Mouse (Mus musculus) forebrain, embryonic 11.5 days (tissue): ENCODE data around the gene Ppp1r1c. TPM values are rescaled to one million over a fixed set of nuclear protein-coding genes. Genes with fewer than 3 reads are reported as not detected.

Source experiments
- ATAC-seq: fragments of 200-750 bp; cut with Nextera tagmentation; replicated peaks from 2 replicates; pipeline ENCODE4 v1.8.0; 2017; ENCODE audit warnings: moderate TSS enrichment; ENCODE audit not compliant: low FRiP score
- DNase-seq: peaks from one replicate; pipeline ENCODE4 v3.0.0-alpha.2; 2017; ENCODE audit warnings: low spot score
- H3K27ac ChIP-seq: fragments of 300-500 bp; sonication (generic); 2 replicates; pipeline ENCODE4 v1.5.1; 2014; ENCODE audit warnings: low read depth, low read length
- H3K27me3 ChIP-seq: fragments of 300-500 bp; sonication (generic); 2 replicates; pipeline ENCODE4 v1.6.1; 2014; ENCODE audit warnings: mild to moderate bottlenecking, low read length, mixed read lengths; ENCODE audit not compliant: control insufficient read depth, insufficient read depth
- H3K36me3 ChIP-seq: fragments of 300-500 bp; sonication (generic); 2 replicates; pipeline ENCODE4 v1.6.1; 2014; ENCODE audit warnings: mild to moderate bottlenecking, low read length, moderate library complexity, mixed read lengths; ENCODE audit not compliant: control insufficient read depth, insufficient read depth
- H3K4me1 ChIP-seq: fragments of 300-500 bp; sonication (generic); replicated peaks from 2 replicates; pipeline ENCODE4 v1.6.1; 2014; ENCODE audit warnings: low read length, mixed read lengths; ENCODE audit not compliant: control insufficient read depth, insufficient read depth
- H3K4me2 ChIP-seq: fragments of 300-500 bp; sonication (generic); 2 replicates; pipeline ENCODE4 v1.6.1; 2014; ENCODE audit warnings: low read depth, mild to moderate bottlenecking, low read length, moderate library complexity, mixed read lengths; ENCODE audit not compliant: severe bottlenecking
- H3K4me3 ChIP-seq: fragments of 300-500 bp; sonication (generic); 2 replicates; pipeline ENCODE4 v1.5.1; 2014; ENCODE audit warnings: low read depth, low read length
- H3K9ac ChIP-seq: fragments of 300-500 bp; sonication (generic); 2 replicates; pipeline ENCODE4 v1.6.1; 2014; ENCODE audit warnings: low read length
- H3K9me3 ChIP-seq: fragments of 300-500 bp; sonication (generic); 2 replicates; pipeline ENCODE4 v1.6.1; 2016; ENCODE audit warnings: low read length, mixed read lengths; ENCODE audit not compliant: control insufficient read depth
- WGBS: fragments of 180-500 bp; shearing (Covaris S2); extraction: QIAGEN DNeasy Blood & Tissue Kit; methylation state at CpG from one replicate; pipeline ENCODE4 v1.1.7; 2014; 5-methylcytosine and 5-hydroxymethylcytosine counted together
- polyA plus RNA-seq: library from polyadenylated mRNA; unstranded; fragments of >200 nt; fragmentation: Nextera tagmentation; extraction: Ambion mirVana; gene quantifications from 2 replicates; pipeline ENCODE4 v1.2.1, GENCODE M21; 2014

Ppp1r1c gene
- polyA plus RNA-seq, 1 experiment from 2014 or later = 0.09 TPM

GRCm38 (mm10) chr2:79856874-79857273 is 149.3 kb downstream of the Ppp1r1c start:
- H3K9ac ChIP-seq = no peak overlapping the region
- H3K27me3 ChIP-seq = no peaks in the 10 kb centered on the region
- no peak overlapping the region for H3K4me2 ChIP-seq
- H3K27ac ChIP-seq = no peak overlapping the region
- ATAC-seq (no peak), DNase-seq (no peak)
- H3K4me3 ChIP-seq = no peak overlapping the region
- 86% methylated on average over 1 of the region's 1 CpGs for WGBS
- H3K36me3 ChIP-seq = no peaks in the 10 kb centered on the region
- no peaks in the 10 kb centered on the region for H3K9me3 ChIP-seq
- no peaks in the 10 kb centered on the region for H3K4me1 ChIP-seq

- WGBS = 54% methylated on average over 9 of the region's 9 CpGs
Measured at GRCm38 (mm10) chr2:79865275-79865999, 157.9 kb downstream of the Ppp1r1c start.

More at GRCm38 (mm10) chr2:79865275-79865999, 157.9 kb downstream of the Ppp1r1c start:
- H3K4me1 ChIP-seq = no peaks in the 10 kb centered on the region
- H3K27me3 ChIP-seq = no peaks in the 10 kb centered on the region
- ATAC-seq (peak; percentile 88), DNase-seq (peak; percentile 50)
- H3K4me2 ChIP-seq = no peak overlapping the region
- no peaks in the 10 kb centered on the region for H3K9me3 ChIP-seq
- H3K36me3 ChIP-seq = no peaks in the 10 kb centered on the region
- H3K9ac ChIP-seq = no peak overlapping the region
- no peak overlapping the region for H3K4me3 ChIP-seq
- H3K27ac ChIP-seq = no peak overlapping the region

Other genes starting within 250 kb of the Ppp1r1c start
- gene Itprid2, start 72.4 kb upstream of the Ppp1r1c start, polyA plus RNA-seq = 5.0 and 5.7 TPM in 2 replicates